Mouse (Mus musculus) gastrocnemius, postnatal 10 days (tissue): Measurements from ENCODE around the gene Gm5426. TPM values are rescaled to one million over a fixed set of nuclear protein-coding genes. Genes with fewer than 3 reads are reported as not detected.
"Not testable (repeated sequence)": the region's sequence is repeated elsewhere in the genome, so short reads cannot be mapped to it uniquely, and the experiment has no call there.

Experiments used
- DNase-seq: peaks from one replicate; pipeline ENCODE4 v3.0.0; 2021; ENCODE audit warnings: mixed read lengths
- long read RNA-seq, 2 experiments: library from polyadenylated mRNA; stranded (forward); transcript quantifications; one replicate each; pipeline ENCODE4 v2.0.0; 2021
- total RNA-seq, 2 experiments: library from RNA; stranded (reverse); gene quantifications; 2 replicates each; pipeline ENCODE4 v1.2.3; 2021

Gene Gm5426
- total RNA-seq = not detected
- long read RNA-seq, experiment 1 = 0 reads
- long read RNA-seq, experiment 2 = 0 reads

DNA sequence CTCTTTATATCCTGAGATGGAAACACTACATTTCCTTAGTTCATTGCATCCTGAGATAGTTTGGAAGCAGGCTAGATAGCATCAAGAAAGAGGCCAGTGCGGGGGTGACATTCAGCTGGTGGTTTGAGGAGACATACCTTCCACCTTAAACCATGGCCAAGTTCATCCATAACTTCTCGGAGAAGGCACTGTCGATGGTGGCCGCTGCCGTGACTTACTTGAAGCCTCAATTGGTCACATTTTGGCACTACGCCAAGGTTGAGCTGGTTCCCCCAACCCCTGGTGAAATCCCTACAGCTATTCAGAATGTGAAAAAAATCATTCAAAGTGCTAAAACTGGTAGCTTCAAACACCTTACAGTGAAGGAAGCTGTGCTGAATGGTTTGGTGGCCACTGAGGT, at the start of gene Gm5426:
Gene Gm5426 (plus strand): TSS at position 153 of the 400 bp plus-strand sequence.
- DNase-seq = not testable (repeated sequence)

GRCm38 (mm10) chr10:96089744-96090143, 46.7 kb upstream of the Gm5426 start:
- no peak for DNase-seq

GRCm38 (mm10) chr10:96090388-96090787, 46.0 kb upstream of the Gm5426 start:
- no peak for DNase-seq

DNA sequence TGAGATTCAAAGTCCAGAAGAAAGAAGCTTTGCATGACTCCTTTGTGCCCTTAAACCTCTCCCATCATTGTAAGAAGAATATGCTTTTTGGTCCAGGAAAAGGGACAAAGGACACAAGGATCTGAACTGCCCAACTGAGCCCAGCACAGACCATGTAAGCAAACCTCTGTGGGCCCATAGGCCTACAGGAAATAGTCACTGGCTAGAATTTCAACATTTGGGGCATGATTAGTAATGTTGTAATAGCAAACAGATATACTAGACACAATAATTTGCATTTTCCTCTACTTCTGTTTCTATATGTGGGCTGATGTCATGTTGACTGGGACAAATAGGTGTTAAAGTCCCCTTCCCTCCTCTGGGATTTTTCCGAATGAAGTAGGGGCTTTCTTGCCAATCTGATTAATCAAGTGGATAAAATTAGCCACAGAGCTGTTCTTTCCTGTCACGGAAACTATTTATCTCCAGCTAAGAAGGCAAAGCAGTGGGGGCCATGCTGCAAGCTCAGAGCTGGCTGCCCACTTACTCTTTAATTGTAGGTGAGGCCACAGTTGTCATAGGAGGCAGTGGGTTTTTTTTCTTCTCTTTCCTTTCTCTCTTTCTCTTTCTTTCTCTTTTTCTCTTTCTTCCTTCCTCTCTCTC, 42.4 kb upstream of the Gm5426 start:
- DNase-seq = no peak

GRCm38 (mm10) chr10:96094559-96094958, 41.8 kb upstream of the Gm5426 start:
- no peak for DNase-seq

DNA sequence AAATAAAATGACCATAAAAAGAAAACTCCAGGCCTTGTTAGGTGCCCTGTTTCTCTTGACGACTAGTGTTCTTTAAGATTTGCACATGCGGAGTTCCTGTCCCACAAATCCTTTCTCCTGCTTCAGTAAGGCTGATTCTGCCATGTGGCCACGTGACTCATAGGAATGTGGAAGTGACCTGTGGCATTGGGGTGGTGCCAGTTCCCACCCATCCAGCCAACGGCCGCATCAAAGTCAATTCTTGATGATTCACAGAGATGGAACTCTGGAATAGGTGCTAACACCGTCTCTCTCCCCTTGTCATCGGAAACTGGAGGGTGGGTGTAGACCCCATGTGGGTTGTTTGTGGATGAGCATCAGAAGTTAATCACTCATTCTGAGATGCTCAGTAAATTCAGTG, 39.7 kb upstream of the Gm5426 start:
- no peak for DNase-seq

- DNase-seq = no peak
Measured at GRCm38 (mm10) chr10:96101035-96101434, 35.4 kb upstream of the Gm5426 start.

- DNase-seq = no peak
Measured at GRCm38 (mm10) chr10:96104158-96104557, 32.2 kb upstream of the Gm5426 start.

DNA sequence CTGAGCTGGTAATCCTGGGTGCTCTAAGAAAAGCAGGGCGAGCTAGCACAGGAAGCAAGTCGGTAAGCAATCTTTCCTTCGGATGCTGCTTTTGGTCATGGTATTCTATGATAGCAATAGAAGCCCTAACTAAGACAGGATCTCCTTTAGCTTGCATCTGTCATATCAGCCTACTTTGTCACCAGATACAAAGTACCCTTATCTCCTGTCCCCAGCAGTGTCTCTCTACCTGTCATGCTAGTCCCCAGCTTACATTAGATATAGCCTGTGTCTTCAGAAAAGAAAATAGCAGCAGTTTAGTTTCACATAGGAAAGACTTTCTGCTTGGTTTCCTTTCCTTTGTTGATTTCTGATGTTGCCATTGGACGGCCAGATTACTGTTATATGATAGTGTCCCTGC, 31.8 kb upstream of the Gm5426 start:
- no peak for DNase-seq

DNA sequence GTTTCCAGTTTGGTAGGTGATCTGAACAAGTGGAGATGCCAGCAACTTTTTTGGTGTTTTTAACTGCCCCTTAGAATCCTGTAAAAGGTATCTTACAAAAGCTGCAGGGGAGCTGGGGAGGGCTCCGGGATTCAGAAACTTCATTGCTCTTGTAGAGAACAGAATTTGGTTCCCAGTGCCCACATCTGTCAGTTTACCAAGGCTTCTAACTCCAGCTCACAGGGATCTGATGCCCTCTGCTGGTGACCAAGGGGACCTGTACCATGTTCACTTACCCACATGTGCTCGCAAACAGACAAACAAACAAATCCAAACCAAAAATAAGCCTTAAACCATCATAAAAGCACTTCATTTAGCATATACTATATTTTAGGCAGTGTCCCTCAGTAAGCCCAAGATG, 31.3 kb upstream of the Gm5426 start:
- DNase-seq = no peak

DNA sequence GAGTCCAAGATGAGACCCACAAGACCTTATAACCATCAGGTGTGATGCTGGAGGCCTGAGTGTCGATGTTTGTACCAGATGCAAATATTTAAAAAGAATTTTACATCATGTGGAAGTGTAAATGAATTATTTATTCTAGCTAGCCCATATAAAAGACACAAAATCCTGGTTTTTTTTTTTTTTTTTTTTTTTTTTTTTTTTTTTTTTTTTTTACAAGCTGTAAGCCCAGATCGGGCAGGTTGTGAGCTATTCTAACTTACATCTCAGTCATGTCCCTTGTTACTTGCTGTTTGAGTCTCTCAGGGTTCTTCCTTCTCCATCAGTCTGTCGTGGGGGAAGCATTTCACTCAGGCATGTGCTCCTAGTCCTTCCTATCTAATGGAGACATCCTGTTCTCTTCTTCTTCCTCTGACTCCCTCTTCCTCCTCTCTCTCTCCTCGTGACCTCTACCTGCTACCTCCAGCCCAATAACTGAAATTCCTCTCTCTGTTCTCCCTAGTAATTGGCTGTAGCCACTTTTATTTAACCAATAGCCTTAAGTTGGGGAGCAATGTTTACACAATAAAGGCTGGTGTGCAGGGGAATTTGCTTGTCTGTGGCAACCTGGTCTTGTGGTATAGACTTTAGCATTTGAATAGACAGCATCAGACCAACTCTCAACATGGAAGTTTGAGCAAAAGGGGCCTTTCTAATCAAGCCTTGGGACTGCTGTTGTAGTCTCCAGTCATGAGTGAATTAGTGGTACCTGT, 29.3 kb upstream of the Gm5426 start:
- no peak for DNase-seq

DNA sequence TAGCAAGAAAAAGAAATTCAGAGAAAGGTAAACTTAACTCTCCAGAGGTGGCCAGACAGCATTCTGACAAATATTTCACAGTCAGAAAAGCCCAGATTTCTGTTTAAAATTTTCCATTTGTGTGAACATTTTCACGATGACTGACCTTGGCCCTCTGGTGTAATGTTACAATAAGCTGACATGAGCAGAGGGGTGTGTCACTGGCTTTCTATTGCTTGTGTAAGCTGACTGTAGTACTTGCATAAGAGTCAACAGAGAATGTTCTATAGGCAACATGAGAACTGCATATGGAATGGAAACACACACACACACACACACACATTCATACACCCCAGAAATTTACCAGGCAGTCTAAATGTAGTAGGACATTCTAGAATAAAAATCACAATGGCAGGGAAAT, 28.6 kb upstream of the Gm5426 start:
- no peak for DNase-seq

GRCm38 (mm10) chr10:96115325-96115724, 21.1 kb upstream of the Gm5426 start:
- no peak for DNase-seq

DNA sequence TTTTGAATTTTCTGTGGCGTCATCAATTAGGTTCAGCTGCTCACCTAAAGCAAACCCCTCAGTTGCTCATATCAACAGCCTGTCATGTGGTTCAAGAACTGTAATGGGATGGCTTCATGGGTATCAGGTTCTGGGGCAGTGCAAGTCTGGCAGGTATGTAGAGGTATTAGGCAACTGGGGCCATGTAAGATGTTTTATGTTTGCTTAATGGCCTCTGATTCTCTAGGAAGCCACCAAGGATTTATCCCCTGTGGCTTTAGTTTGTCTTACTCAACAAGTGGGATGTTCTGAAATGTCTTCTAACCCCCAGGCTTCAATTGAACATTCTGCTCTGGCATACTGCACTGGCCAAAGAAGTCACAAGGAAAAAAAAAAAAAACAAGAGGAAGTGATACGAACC, 15.6 kb upstream of the Gm5426 start:
- DNase-seq = no peak

DNA sequence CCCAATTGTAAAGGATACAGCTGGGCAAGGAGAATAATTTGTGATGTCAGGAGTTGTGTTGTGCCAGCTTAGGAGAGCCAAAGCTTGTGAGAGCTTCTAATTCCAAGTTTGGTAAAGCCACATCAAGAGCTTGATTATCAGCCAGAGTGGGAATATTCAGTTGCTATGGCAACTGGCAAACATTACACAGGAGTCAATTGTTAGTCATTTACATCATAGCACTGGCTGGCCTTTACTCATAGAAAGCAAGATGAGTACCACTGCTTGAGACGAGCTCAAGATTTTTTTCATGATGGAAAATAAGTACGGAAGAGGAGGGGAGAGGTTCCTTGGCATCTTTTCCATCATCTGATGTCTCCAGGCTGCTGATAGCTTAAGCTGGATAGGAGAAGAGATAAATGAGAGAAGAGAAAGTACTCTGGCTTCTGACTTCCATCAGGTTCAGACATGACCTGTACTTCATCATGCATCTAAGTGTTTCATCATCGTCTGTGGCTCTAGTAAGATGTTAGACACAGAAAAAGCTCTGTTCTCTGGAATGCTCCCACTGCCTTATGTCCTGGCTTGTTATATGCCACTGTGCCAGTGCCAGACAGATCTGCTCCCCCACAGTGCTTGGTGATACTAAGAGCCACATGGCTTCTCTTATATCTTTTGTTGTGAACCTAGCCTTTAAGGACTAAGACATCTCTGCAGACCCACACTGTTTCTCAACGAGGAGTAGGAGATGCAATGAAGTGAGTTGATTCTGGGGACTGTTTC, 15.0 kb upstream of the Gm5426 start:
- DNase-seq = no peak

DNA sequence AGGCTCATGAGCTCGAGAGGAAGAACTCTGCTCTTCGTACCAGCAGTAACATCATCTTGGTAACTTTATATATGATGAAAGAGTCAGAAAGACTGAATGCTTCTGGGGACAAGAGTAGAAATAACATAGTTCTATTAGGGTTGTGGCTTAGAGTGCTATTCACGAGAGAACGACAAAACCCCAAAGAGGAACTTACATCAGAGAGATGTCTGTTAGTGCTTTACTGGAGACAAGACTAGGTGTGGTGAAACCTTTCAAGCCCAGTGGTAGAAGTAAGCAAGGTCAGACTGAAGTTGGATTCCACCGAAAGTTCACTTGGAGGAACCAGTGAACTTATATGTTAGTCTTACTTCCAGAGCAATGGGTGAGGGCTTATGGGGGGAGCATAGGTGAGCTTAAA, 12.5 kb upstream of the Gm5426 start:
- no peak for DNase-seq

GRCm38 (mm10) chr10:96124290-96124689, 12.1 kb upstream of the Gm5426 start:
- no peak for DNase-seq

GRCm38 (mm10) chr10:96125771-96126454, 10.5 kb upstream of the Gm5426 start:
- no peak for DNase-seq

DNA sequence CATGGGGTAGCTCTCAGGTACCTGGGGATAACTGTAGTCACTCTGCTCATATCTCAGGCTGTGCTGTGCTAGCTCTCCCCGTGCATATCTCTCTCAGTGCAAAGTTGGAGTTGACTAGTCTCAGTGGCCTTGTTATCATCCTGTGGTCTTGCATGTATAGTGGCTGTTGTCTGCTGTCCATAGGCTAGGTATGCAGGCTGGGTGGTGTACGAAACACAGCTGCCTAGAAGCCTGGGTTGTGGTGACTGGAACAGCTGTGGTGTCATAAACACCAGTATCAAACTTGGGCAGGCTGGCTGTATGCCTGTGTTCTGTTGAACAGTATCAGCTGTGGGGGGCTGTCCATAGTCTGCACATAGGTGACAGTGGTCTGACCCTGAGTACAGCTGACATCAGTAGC, 7.2 kb upstream of the Gm5426 start:
- DNase-seq = no peak

DNA sequence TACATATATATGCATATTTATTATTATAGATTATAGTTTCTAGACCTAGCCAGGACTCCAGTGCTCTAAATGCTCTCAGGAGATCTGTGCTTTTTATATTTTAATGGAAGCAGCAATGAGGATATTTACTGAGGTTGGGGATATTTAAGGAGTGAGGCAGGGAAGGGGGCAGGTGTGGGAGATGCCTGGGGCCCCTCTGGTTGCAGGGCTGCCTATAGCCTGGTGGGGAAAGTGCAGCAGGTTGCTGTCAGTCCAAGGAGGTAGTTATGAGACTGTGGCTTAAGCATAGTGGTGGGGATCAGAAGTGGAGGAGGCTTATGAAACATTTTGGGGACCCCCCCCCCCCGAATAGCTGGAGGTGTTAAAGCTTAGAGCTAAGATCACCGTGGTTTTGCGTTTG, 6.0 kb upstream of the Gm5426 start:
- DNase-seq = no peak

DNA sequence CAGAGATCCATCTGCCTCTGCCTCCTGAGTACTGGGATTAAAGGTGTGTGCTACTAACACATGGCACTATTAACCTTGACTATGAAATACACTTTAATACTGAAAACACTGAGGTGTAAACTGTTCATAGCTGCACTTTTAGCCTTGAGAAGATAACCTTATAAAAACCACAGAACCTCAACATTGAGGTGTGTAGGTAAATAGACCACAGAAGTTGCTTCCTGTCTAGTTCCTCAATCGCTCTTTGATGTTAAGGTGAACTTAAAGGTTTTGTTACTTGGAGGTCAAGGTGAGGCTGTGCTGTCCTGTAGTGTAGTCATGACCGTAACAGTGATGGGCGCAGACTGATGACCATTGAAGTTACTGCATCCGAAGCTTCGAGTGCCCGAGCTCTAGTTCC, 5.3 kb upstream of the Gm5426 start:
- DNase-seq = no peak

GRCm38 (mm10) chr10:96132161-96132560, 4.2 kb upstream of the Gm5426 start:
- DNase-seq = peak; percentile 42

DNA sequence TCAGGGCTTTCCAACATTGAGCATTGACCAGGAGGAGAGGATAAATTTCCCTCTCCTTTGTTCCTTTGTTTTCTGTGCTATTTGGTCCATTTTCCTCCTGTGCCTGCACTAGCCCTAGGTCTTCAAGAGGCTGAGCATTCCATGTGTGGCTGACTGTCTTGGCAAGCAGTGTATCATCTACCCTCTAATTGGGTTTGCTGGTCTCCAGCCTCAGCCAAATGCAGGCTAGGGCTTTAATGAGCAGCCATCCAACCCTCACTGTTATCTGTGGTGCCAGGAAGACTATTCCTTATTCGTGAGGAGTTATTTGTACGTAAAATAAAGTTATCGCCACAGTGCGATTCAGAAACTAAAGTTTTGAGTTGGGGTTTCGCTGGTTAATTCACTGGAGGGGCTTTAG, 2.2 kb downstream of the Gm5426 start:
- no peak for DNase-seq
